Mouse (Mus musculus) splenic B cell, adult 2 months (primary cell): ENCODE measurements around the gene Ptchd4.

Source experiments
- DNase-seq: peaks from one replicate; pipeline ENCODE4 v3.0.0-alpha.2; 2011; ENCODE audit warnings: low read depth, low spot score
- H3K27me3 ChIP-seq: 2 replicates; pipeline ENCODE4 v1.6.1; 2012; ENCODE audit warnings: mild to moderate bottlenecking, low read length, moderate library complexity, mixed read lengths; ENCODE audit not compliant: control insufficient read depth, poor library complexity, insufficient read depth, severe bottlenecking
- H3K36me3 ChIP-seq: 2 replicates; pipeline ENCODE4 v1.6.1; 2012; ENCODE audit warnings: mild to moderate bottlenecking, low read length, moderate library complexity, mixed read lengths; ENCODE audit not compliant: control insufficient read depth, poor library complexity, insufficient read depth, severe bottlenecking

Ptchd4 gene

GRCm38 (mm10) chr17:42530147-42530546 lies 214.4 kb downstream of the Ptchd4 start:
- Histone ChIP-seq H3K36me3 (no peaks in the 10 kb centered on the region), H3K27me3 (no peaks in the 10 kb centered on the region)
- DNase-seq = no peak

- Histone ChIP-seq H3K27me3 (no peaks in the 10 kb centered on the region), H3K36me3 (no peaks in the 10 kb centered on the region)
- DNase-seq = no peak
Measured at GRCm38 (mm10) chr17:42549578-42549977, 233.8 kb downstream of the Ptchd4 start.
